Mouse (Mus musculus) kidney, postnatal 4 days (tissue): Measurements from ENCODE around the gene Aspscr1.

Source experiments
- DNase-seq, 2 experiments: peaks; one replicate each; pipeline ENCODE4 v3.0.0; 2021; ENCODE audit warnings: mixed read lengths in 2 of 2

Gene Aspscr1

DNA sequence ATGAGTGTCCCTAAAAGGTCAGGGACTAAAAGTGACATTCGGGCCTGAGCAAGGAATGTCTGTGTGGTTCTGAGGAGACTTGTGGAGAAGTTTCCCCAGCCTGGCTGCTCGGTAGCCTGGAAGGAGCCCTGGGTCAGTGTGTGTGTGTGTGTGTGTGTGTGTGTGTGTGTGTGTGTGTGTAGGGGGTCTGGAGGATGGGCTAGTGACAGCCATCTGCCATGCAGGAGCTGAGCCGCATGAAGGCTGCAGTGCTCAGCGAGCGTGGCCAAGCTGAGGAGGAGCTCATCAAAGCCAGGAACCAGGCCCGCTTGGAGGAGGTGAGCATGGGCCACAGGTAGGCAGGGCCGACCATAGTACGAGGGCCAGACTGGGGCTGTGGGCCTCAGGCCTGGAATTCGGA, 46.5 kb downstream of the Aspscr1 start:
- DNase-seq: no peak

DNA sequence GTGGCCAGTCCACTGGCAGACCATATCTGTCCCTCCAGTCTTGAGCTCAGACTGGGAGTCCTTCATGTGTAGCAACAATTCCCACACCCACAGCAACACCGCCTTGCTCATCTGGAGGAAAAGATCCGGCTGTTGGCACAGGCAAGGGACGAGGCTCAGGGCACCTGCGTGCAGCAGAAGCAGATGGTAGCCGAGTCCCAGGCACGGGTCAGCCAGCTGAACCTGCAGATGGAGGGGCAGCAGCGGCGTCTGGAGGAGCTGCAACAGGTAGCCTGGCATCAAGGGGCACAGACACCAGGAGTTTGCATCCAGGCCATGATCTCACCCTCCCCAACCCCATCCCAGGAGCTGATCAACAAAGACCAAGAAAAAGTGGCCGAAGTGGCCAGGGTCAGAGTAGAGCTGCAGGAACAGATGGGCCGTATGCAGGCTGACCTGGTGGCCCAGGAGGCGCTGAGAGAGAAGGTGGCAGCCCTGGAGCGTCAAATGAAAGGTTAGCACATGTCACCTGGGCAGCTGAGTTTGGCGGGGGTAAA, 47.1 kb downstream of the Aspscr1 start:
- no peak for DNase-seq

DNA sequence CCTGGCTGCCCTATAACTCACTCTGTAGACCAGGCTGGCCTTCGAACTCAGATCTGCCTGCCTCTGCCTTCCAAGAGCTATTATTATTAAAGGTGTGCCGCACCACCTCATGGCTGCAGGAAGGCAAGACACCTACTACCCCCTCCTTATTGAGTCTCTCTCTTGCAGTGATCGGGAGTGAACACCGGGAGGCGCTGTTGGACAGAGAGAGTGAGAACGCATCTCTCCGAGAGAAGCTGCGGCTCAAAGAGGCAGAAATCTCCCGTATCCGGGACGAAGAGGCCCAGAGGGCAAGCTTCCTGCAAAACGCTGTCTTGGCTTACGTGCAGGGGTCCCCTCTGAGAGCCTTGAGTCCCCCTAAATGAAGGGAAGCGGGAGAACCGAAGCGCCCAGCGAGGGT, 47.7 kb downstream of the Aspscr1 start:
- peak; percentile 96 to 98 for DNase-seq

DNA sequence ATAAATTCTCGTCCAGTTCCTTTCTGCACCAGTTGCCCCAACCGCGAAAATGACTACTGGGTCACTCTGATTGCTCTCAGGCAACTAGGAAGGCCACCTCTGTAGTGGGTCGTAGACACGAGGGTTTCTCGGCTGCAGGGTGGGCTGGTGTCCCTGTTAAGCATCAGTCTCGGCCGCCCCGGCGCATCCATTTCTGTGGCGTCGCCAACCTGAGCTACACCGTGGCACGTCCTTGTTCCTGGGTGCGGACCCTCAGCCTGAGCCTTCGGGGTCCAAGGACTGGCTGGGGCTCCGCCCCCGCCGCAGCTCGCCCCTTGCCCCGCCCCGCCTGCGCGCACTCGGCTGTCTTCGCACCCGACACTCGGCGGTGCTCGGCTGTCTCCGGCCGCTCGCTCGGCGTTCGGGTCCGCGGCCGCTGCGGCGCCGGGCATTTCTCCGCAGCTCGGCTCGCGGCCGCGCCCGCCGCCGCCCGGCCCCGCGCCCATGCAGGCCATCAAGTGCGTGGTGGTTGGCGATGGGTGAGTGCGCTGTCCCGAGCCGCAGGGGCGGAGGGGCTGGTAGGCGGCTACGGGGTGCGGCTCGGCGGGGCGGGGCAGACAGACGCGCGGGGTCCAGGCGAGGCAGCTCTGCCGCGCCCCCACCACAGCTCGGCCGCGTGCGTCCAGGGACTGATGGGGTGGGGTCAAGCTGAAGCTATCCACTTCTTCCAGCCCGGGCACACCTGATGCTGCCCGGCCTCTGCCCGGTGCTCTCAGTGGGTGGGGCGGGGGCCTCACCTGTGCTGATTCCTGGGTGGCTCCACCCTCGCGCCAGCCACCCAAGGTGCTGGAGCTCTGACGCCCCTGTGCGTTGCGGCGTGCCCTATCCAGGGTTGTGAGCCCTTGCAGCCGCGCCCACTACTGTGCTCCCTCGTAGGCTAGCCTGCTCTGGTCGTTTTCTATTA, 48.6 kb downstream of the Aspscr1 start, which contains the start of gene Rac3:
TSS of gene Rac3 (plus strand) at position 347 of the 943 bp plus-strand sequence.
- DNase-seq: peak; percentile 85 to 89

DNA sequence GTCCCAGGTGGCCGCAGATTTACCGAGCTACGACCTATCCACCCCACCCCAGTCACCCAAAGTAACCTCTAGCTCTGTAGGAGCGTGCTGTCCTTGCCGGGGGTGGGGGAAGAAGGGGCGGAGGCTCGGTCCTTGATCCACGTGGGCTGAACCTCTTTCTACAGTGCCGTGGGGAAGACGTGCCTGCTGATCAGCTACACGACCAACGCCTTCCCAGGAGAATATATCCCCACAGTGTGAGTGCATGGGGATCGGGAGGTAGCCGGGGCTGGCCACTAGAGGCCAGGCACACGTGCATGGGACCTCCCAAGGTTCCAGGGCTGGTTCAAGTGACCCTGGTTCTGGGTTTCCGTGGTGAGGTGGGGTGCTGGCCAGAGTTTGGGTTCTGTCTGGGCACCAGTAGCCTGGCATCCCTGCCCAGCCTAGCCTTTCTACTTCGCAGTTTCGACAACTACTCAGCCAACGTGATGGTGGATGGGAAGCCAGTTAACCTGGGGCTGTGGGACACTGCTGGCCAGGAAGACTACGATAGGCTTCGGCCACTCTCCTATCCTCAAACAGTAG, 49.4 kb downstream of the Aspscr1 start:
- no peak for DNase-seq

DNA sequence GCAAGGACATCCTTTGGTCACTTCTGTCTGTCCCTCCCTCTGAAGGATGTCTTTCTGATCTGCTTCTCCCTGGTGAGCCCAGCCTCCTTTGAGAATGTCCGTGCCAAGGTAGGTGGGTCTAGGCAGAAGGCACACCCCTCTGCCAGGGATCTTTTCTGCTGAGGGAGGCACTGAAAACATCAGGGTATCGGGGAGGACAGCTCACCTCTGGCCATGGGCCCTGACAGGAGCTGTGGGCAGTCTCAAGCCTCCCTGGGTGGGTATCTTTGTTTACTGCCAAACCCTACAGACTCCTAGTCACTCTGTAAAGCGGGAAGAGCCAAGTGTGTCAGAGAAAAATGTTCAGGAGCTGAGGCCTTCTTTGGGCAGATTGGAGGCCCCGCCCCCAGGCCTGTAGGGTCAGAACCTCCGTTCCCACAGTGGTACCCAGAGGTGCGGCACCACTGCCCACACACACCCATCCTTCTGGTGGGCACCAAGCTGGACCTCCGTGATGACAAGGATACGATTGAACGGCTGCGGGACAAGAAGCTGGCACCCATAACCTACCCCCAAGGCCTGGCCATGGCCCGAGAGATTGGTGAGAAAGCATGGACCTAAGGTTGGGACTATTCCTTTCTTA, 50.1 kb downstream of the Aspscr1 start:
- DNase-seq: peak in 1 of 2 experiments; percentile 37

DNA sequence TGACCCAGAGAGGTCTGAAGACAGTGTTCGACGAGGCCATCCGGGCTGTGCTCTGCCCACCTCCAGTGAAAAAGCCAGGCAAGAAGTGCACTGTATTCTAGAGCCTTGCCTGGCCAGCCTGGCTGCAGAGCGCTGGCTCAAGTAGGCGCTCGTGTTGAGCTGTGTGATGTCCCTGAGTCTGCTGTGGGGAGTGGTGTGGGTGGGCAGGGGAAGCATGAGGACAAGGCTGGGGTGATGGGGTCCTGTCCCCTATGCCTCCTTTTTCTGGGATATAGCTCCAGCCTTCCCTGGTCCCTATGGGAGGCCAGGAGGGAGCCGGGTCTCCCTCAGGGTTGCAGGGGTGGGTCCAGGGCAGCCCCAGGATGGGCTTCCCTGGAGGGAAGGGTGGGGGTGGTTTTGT, 50.7 kb downstream of the Aspscr1 start:
- DNase-seq: no peak

DNA sequence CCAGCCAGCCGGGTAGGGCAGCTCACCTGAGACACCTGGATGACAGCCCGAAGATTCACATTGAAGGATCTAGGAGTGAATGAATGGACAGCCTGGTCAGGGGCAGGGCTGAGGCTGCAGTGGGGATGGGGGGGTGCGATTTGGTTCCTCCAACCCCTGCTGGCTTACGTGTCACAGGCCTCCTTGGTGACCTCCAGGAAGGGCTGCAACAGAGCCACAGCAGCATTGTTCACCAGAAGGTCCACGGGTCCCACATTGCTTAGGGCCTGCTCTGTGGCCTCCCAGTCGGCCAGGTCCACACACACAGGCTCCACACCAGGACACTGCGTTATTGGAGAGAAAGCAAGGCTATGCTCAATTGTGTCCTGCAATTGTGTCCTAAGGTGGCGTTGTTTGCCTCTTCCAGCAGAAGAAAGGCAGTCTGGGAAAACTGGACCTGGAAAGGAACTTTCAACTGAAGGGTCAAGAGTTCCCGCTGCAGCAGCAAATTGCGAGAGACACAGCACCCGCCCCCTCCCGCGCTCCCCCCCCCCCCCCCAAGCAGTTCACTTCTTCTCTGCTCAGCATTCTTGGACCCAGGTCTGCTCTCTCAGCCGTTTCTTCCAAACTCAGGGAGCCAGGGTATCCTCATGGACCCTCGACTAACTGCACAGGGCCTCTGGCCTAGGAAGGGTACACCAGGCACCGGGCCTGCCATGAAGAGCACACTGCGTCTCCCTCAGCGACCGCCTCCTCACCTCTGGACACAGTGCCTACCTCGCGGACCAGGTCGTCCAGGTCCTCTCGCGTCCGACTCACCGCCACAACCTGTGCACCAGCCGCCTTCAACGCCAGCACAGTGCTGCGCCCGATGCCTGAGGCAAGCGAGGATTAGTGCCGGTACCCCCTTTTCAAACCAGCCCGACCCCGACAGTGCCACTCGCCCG, 53.7 kb downstream of the Aspscr1 start:
- DNase-seq: no peak

DNA sequence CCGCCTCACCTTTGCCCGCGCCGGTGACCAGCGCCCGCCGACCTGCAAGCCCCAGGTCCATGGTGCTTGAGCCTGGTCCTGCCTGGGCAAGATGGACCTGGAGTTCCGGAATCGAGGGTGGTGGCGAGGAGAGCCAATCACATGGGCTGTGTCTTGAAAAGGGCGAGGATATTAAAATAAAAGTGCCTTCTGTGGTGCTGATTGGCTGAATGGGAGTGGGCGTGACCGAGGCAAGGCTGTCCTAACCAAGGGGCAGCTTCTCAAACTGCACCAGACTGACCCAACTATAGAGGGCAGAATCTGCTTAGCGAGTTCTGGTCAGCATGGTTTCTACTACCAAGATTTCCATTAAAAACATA, 54.4 kb downstream of the Aspscr1 start, which contains the start of gene Dcxr:
TSS of gene Dcxr (minus strand) at position 113 of the 359 bp plus-strand sequence.
- peak; percentile 89 to 94 for DNase-seq

DNA sequence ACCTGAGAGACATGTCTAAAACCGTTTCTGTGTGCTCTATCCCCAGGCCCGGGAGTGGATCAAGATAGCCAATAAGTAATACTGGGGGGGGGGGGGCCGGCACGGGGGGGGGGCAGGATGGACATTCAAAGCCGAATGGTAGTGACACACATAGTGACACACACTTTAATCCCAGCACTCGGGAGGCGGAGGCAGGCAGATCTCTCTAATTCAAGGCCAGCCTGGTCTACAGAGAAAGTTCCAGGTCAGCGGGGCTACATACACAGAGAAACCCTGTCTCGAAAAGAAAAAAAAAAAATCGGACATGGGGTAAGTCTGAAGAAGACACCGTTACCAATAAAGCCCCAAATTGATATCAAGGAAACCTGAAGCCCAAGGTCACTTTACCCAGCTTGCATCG, 54.8 kb downstream of the Aspscr1 start:
- DNase-seq: no peak

DNA sequence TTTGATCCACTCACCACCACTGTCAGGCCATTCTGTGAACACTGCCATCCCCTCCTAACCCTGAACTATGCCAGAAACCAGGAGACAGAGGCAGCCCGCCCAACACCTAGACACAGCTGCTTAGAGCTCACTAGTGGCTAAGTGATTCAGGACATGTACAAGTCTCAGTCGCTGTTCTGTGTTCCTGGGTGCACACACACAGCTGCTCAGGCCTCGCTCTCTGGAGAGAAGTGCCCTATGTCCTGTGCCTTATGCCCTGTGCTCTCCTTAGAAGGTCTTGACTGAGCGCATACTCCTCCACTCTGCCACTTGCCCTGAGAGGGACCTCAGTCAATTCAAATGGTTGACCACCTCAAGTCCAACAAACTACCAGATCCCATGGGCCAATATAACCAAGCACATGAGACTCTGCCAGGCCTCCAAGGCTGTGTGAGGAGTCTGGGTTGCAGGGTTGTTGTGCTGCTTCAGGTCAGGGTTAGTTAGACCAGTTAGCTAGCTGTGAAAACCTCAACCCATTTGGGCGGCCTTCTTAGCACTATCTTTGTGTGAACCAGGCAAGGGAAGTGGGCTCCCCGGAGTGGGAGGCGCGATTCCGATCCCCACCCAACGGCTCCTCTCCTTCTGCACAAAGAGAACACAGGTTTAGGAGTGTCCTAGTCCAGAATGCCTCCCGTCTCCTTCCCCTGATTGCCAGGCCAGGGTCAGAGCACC, 55.9 kb downstream of the Aspscr1 start:
- no peak for DNase-seq

DNA sequence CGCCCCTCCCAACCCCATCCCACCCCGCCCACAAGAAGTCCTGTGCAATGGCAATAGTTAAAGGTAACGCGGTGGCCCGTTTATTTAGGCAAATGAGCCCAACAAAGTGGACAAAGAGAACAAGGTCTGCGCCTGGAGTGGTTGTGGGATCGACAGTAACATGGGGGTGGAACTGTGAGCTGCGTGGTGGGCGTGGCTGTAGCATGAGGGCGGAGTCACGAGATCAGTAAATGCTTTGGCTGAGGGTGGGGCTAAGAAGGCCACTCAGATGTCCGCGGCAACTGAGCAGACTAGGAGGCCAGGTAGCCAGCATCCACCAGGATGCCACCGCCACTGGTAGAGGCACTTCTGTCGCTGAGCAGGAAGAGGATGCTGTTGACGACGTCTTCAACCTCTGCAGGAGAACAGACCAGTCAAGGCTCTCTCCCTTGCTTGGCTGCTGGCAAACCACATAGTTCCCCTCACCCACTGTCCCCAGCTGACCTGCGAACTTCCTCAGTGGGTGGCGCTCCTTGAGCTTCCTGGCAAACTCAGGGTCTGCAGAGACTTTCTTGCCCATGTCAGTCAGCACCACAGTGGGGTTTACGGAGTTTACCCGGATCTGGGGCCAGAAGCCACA, 56.8 kb downstream of the Aspscr1 start:
- peak; percentile 73 to 82 for DNase-seq

DNA sequence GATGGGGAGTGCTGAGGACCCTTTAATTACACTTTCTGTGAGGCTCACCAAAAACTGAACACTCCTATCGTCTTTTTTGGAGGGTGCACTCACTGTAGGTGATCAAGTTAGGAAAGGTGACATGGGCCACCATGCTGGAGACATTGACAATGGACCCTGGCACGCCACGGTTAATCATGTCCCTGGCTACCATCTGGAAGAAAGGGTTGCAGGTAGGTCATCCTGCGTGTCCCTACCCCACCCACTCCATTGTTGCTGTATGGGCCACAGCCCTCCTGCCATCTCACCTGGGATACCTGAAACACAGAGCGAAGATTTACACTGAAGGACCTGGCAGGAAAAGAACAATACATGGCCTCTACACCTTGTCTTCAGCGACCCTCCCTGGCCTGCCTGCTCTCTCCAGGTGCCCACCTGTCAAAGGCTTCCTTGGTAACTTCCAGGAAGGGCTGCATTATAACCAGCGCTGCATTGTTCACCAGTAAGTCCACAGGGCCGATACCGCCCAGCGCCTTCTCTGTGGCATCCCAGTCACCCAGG, 57.6 kb downstream of the Aspscr1 start:
- no peak for DNase-seq

DNA sequence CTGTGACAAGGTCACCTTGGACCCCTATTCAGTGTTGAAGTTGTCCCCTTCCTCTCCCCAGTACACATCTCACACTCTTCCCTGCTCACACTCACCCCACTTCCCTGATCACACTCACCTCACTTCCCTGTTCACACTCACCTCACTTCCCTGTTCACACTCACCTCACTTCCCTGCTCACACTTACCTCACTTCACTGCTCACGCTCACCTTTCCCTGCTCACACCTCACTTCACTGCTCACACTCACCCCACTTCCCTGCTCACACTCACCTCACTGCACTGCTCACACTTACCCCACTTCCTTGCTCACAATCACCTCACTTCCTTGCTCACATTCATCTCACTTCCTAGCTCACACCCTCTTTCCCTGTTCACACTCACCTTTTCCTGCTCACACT, 58.6 kb downstream of the Aspscr1 start:
- no peak for DNase-seq

DNA sequence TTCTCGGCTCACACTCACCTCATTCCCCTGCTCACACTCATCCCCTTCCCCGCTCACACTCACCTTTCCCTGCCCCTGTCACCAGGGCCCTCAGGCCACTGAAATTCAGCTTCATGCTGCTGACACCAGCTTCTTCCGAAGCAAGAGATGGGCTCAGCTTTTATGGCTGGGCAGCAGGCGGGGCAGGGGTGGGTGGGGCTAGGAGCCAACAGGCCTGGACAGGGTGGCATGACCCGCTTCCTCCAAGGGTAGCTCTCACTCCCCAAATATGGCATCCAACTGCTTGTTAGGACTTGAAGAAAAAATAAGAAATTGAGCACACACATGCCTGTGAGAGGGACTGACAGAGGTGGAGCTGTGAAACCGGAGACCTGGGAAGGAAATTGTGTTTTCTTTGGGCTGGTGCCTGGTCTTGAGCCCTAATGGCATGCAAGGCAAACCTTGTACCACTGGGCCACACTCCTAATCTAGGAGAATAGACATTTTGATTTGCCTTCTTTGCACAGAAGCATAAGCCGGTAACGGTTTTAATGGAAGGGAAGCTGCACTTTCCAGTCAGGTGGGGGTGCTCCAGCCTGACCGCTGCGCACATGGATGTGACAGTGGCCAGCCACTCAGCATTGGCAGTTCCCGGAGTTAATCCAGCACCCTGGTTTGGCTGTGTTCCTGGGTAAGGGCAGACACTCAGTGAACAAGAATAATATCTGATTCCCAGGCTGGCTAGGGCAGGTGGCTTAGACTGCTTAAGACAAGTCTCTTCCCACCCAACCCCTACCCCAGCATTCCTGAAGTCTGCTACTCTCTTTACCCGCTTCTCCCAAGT, 59.3 kb downstream of the Aspscr1 start, which contains the start of gene Cbr2:
TSS of gene Cbr2 (minus strand) at position 257 of the 823 bp plus-strand sequence.
- no peak for DNase-seq

DNA sequence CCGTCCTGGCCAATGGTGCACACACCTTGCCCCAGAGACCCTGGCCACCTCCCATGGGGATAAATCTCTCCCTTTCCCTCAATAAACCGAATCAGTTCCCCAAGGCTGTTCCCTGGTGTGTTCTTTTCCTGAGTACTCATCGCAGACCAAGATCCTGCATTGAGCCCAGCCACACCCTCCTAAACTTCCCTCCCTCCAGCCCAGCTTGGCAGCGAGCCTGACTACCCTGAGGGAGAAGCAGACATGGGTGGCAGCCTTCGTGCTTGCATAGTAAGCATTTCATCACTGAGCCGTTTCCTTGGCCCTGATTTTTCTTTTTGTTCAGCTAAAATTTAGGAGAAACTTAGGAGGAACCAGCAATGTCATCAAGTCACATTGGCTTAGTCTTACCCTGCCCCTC, 60.7 kb downstream of the Aspscr1 start:
- peak; percentile 52 to 66 for DNase-seq

DNA sequence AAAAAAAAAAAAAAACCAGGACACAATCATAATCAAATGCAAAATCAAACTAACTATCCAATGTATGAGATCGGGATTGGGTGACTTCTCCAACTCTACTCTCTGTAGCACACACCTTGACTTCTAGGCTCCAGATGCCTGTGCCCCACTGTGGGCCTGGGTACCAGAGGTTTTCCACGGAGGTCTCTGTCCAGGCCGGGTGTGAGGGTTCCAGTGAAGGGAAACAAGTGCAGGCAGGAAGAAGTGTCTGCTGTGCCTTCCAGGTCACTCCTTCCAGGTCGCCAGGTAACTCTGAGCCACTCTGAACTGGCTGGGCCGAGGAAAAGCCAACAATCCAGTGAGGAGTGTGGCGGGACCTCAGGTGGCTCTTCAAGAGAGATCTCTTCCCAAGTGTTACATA, 63.7 kb downstream of the Aspscr1 start:
- DNase-seq: no peak

DNA sequence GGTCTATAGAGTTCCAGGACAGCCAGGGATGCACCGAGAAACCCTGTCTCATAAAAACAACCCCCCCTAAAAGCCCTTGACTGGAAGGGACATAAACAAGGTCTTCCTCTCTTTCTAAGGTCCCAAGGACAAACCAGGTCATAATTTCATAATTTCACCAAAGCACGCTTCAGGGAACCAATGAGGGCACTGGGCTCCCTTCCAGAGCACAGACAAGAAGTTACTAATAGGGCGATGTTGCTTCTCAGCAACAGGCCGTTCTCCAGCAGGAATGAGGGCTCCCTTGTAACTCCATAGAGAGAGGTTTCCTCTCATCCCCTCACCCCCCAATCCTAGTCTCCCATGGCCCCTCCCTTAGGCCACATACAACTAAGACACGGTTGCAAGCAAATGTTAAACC, 68.2 kb downstream of the Aspscr1 start:
- no peak for DNase-seq

DNA sequence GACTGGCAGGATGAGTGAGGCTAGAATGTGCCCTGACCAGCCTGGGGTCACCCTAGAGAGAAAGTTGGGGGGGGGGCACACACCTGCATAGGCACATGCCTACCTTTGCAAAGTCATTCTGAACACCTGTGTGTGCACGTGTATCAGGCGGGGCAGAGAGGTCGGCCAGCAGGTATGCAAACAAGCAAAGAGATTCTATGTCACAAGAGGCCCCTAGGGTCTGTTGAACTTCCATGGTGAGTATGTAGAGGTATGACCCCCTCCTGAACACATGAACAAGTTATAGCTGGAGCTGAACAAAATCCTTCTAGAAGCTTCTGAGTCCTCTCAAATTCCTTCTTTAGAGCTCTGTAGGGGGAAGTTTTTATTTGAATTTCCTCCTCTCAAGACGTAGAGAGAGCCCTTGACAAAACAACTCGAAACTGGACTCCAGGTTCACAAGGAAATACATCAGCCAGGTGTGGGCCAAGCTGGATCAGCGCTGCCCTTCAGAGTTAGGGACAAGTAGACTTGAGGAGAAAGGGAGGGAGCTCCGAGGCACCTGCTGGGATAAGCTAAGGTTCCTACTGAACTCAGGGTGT, 71.4 kb downstream of the Aspscr1 start:
- no peak for DNase-seq

DNA sequence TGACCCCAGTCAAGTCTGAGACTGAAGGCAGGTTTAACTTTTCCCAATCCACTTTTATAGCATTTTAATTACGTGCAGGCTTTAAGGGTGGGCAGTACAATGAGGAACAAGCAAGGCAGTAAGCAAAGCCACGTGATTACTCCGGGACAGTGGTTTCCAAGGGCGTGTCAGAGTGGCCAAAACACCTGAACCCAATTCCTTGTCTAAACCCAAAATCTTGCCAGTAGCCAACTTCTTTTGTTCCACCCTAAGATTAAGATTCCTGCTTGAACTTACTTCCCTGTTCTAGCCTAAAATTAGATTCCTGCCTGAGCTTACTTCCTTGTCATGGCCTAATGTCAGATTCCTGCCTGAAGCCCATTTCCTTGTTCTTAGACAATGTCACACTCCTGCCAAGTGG, 75.2 kb downstream of the Aspscr1 start:
- DNase-seq: no peak
